Mouse (Mus musculus) megakaryocyte, embryonic 14.5 days (primary cell): ENCODE data around the gene Gm20388. TPM values are rescaled to one million over a fixed set of nuclear protein-coding genes. Genes with fewer than 3 reads are reported as not detected.

Experiments used
- H3K27me3 ChIP-seq: replicated peaks from 2 replicates; pipeline ENCODE3; 2012; ENCODE audit warnings: inconsistent platforms
- H3K36me3 ChIP-seq: replicated peaks from 2 replicates; pipeline ENCODE3; 2012; ENCODE audit warnings: low read length, inconsistent platforms, mixed read lengths
- H3K4me1 ChIP-seq: 2 replicates; pipeline ENCODE4 v1.6.1; 2012; ENCODE audit warnings: inconsistent platforms
- H3K4me3 ChIP-seq: replicated peaks from 2 replicates; pipeline ENCODE3; 2012; ENCODE audit warnings: moderate library complexity, mild to moderate bottlenecking, inconsistent platforms
- H3K9me3 ChIP-seq: 2 replicates; pipeline ENCODE4 v1.6.1; 2012; ENCODE audit warnings: inconsistent platforms
- FLI1 ChIP-seq: IDR thresholded peaks from 2 replicates; pipeline ENCODE4 v1.6.1; 2012; ENCODE audit warnings: low read length, inconsistent platforms, mixed read lengths
- GATA1 ChIP-seq: IDR thresholded peaks from 3 replicates; pipeline ENCODE4 v1.6.1; 2012; ENCODE audit warnings: mixed read lengths, low read length, inconsistent platforms, borderline replicate concordance
- polyA plus RNA-seq: library from polyadenylated mRNA; stranded (reverse); fragments of >175 nt; gene quantifications from 2 replicates; pipeline ENCODE4 v1.2.3, GENCODE M21; 2012; ENCODE audit warnings: low replicate concordance; ENCODE audit not compliant: insufficient read depth

The Gm20388 gene
- polyA plus RNA-seq, 1 experiment, result 111 TPM

GRCm38 (mm10) chr8:124038121-124038520 is 4127.5 kb downstream of the Gm20388 start:
- no peaks in the 10 kb centered on the region for H3K27me3 ChIP-seq
- H3K36me3 ChIP-seq, result peaks cover 93% of the 10 kb centered on the region
- TF ChIP-seq GATA1 (no peak), FLI1 (no peak)
- H3K9me3 ChIP-seq, result no peaks in the 10 kb centered on the region
- H3K4me3 ChIP-seq, result peak overlapping the region; percentile 8
- H3K4me1 ChIP-seq, result peaks cover 3% of the 10 kb centered on the region; the same call in 1 of the 2 replicates

GRCm38 (mm10) chr8:124039351-124039750 is 4128.7 kb downstream of the Gm20388 start:
- Histone ChIP-seq H3K4me3 (no peak overlapping the region), H3K4me1 (no peaks in the 10 kb centered on the region), H3K36me3 (peaks cover 92% of the 10 kb centered on the region), H3K27me3 (no peaks in the 10 kb centered on the region), H3K9me3 (no peaks in the 10 kb centered on the region)
- no peak for TF ChIP-seq FLI1
- TF ChIP-seq GATA1, result no peak

GRCm38 (mm10) chr8:124042201-124042600 is 4131.6 kb downstream of the Gm20388 start:
- no peaks in the 10 kb centered on the region for H3K9me3 ChIP-seq
- TF ChIP-seq GATA1, result no peak
- TF ChIP-seq FLI1, result no peak
- H3K36me3 ChIP-seq, result peaks cover 89% of the 10 kb centered on the region
- peaks cover 11% of the 10 kb centered on the region for H3K4me1 ChIP-seq
- H3K4me3 ChIP-seq, result no peak overlapping the region
- no peaks in the 10 kb centered on the region for H3K27me3 ChIP-seq

GRCm38 (mm10) chr8:124044421-124044820 is 4133.8 kb downstream of the Gm20388 start:
- no peaks in the 10 kb centered on the region for H3K9me3 ChIP-seq
- peaks cover 11% of the 10 kb centered on the region for H3K4me1 ChIP-seq
- H3K36me3 ChIP-seq, result peaks cover 82% of the 10 kb centered on the region
- no peak overlapping the region for H3K4me3 ChIP-seq
- H3K27me3 ChIP-seq, result no peaks in the 10 kb centered on the region
- TF ChIP-seq GATA1, result no peak
- no peak for TF ChIP-seq FLI1

GRCm38 (mm10) chr8:124044931-124045330 is 4134.3 kb downstream of the Gm20388 start:
- TF ChIP-seq GATA1, result no peak
- TF ChIP-seq FLI1, result no peak
- Histone ChIP-seq H3K9me3 (no peaks in the 10 kb centered on the region), H3K4me3 (no peak overlapping the region), H3K4me1 (peaks cover 11% of the 10 kb centered on the region), H3K27me3 (no peaks in the 10 kb centered on the region), H3K36me3 (peaks cover 82% of the 10 kb centered on the region)

- H3K9me3 ChIP-seq, result no peaks in the 10 kb centered on the region
- H3K4me3 ChIP-seq, result peak overlapping the region; percentile 65
- peaks cover 11% of the 10 kb centered on the region for H3K4me1 ChIP-seq
- TF ChIP-seq GATA1, result no peak
- TF ChIP-seq FLI1, result no peak
- peaks cover 81% of the 10 kb centered on the region for H3K36me3 ChIP-seq
- no peaks in the 10 kb centered on the region for H3K27me3 ChIP-seq
Measured at GRCm38 (mm10) chr8:124045856-124046255, 4135.2 kb downstream of the Gm20388 start.

- peaks cover 27% of the 10 kb centered on the region for H3K36me3 ChIP-seq
Measured at GRCm38 (mm10) chr8:124052110-124052509, 4141.5 kb downstream of the Gm20388 start.

GRCm38 (mm10) chr8:124052568-124052967 is 4141.9 kb downstream of the Gm20388 start:
- H3K27me3 ChIP-seq, result peaks cover 22% of the 10 kb centered on the region
- peaks cover 22% of the 10 kb centered on the region for H3K4me1 ChIP-seq
- no peaks in the 10 kb centered on the region for H3K9me3 ChIP-seq
- H3K4me3 ChIP-seq, result no peak overlapping the region
- no peak for TF ChIP-seq FLI1
- no peak for TF ChIP-seq GATA1
- H3K36me3 ChIP-seq, result peaks cover 23% of the 10 kb centered on the region

More at GRCm38 (mm10) chr8:124052110-124052509, 4141.5 kb downstream of the Gm20388 start:
- H3K4me1 ChIP-seq, result peaks cover 19% of the 10 kb centered on the region
- H3K9me3 ChIP-seq, result no peaks in the 10 kb centered on the region
- H3K4me3 ChIP-seq, result no peak overlapping the region
- H3K27me3 ChIP-seq, result peaks cover 19% of the 10 kb centered on the region
- no peak for TF ChIP-seq GATA1
- TF ChIP-seq FLI1, result no peak

GRCm38 (mm10) chr8:124056832-124057655 is 4146.4 kb downstream of the Gm20388 start:
- TF ChIP-seq FLI1 (no peak), GATA1 (no peak)
- Histone ChIP-seq H3K9me3 (no peaks in the 10 kb centered on the region), H3K4me1 (peaks cover 20% of the 10 kb centered on the region), H3K27me3 (peaks cover 24% of the 10 kb centered on the region), H3K36me3 (no peaks in the 10 kb centered on the region), H3K4me3 (no peak overlapping the region)

GRCm38 (mm10) chr8:124066325-124067058 is 4155.9 kb downstream of the Gm20388 start:
- H3K36me3 ChIP-seq, result no peaks in the 10 kb centered on the region
- H3K9me3 ChIP-seq, result 0 out of 2 replicates have a peak, but pooled peaks cover 3% of the 10 kb centered on the region
- H3K4me1 ChIP-seq, result peaks cover 73% of the 10 kb centered on the region
- TF ChIP-seq GATA1 (no peak), FLI1 (no peak)
- peak overlapping the region; percentile 72 for H3K4me3 ChIP-seq
- peaks cover 2% of the 10 kb centered on the region for H3K27me3 ChIP-seq
